Mouse (Mus musculus): ENCODE results near the gene Clybl.

Clybl gene

DNA sequence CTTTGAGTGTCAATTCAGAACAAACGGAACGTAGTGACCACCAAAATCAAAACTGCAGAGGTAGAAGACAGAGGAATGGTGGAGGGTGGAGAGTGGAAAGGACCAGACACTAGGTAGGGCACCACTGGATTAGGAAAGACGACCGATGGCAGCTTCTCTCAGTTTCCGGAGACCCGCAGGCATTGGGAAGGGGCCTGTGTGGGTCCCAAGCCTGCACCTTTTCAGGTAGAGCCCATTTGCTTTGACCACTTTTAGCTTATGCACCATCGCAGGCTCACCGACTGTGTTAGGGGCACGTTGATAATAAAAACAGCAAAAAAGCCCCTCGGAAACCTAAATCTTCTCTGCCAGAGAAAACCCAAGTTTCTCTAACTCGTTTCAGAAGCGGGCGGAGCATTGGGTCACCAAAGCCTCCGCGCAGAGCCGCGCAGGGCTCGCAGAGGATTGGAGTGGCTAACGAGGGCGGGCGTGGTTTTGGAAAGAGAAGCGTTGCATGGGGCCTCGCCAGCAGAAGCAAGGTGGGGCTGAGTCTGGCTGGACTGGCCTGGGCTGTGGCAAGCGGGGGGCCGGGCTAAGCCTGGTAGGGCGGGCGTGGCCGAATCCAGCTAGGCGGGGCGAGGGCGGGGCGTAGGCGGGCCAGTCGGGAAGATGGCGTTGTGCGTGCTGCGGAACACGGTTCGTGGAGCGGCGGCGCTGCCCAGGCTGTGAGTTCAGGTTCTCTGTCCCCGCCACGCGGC is at the start of gene Clybl:
TSS of gene Clybl (plus strand) at position 627 of the 737 bp plus-strand sequence.
- peak; percentile 95 for DNase-seq

DNA sequence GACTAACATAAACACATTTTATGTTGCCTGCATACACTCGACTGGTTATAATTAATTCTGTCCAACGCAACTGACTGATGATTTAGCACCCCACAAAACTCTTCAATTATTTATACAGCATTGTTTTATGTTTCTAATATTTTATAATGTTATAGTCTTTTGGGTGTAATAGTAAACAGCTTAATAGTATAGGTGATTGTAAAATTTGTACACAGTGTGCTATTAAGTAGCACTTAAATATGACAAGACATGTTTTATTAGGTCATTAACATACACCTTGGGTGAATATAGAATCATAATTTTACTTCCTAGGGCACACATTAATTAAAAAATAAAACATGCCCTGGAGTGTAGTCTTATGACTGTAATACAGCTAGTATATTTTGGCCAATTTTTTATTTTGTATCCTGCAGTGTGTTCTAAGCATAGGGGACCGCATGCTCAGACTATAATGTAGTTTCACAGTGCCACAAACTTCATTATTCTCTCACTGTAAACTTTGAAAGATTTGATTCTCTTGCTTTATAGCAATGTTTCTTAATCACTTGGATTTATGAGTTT is 45.1 kb upstream of the Clybl start:
- DNase-seq, result no peak

DNA sequence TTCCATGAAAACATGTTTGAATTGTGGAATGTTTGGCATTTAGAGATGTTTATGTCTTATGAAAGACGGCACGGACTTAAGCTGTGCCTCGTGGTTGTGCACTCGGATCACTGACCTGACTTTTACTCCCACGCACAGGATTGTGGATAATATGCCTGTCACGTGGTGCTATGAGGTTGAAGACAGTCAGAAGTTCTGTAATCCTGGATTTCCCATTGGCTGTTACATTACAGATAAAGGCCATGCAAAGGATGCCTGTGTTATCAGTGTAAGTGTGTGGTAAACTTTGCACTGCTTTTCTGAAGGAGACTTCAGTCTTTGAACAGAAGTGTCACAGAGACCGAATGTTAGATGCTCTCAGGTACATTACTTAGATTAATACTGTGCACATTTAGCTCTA is 44.3 kb upstream of the Clybl start:
- no peak for DNase-seq

- DNase-seq, result no peak
Measured at GRCm38 (mm10) chr14:122140126-122140525, 41.4 kb upstream of the Clybl start.

GRCm38 (mm10) chr14:122143585-122144269 is 37.8 kb upstream of the Clybl start:
- DNase-seq, result no peak

DNA sequence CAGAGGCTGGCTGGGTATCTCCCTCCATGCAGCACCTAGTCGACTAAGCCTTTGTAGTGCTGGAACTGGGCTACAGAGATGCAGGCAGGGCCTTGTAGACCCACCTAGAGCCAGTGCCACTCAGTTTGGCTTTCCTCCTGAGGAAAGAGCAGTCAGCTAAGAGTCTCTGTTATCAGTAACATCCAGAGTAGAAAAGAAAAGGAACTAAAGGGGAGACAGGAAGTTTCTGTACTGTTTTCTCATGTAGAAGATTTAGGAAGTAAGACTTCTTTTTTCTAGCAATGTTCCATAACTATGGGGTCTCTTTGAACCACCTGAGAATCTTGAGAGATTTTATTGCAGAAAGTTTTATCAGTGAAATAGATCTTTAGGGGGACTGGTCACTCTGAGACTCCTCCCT is 36.1 kb upstream of the Clybl start:
- DNase-seq, result no peak

GRCm38 (mm10) chr14:122150616-122151015 is 30.9 kb upstream of the Clybl start:
- no peak for DNase-seq

DNA sequence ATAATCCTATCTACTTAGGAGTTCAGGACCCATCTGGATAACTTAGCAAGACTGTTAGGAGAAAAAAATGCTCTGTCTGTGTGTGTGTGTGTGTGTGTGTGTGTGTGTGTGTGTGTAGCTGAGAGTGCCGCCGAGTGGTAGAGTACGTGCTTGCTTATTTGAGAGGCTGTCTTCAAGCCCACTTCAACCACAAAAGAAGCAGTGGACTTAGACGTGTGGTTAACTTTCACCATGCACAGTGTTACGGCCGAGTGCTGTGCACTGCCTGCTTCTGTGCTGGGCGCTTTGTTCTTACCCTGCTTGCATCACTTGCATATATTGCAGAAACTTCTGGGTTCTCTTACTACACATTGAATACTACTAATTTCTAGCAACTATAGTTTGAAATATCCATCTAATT is 23.8 kb upstream of the Clybl start:
- DNase-seq, result no peak

GRCm38 (mm10) chr14:122160916-122161315 is 20.6 kb upstream of the Clybl start:
- DNase-seq, result no peak

- DNase-seq, result no peak
Measured at GRCm38 (mm10) chr14:122168912-122169311, 12.6 kb upstream of the Clybl start.

DNA sequence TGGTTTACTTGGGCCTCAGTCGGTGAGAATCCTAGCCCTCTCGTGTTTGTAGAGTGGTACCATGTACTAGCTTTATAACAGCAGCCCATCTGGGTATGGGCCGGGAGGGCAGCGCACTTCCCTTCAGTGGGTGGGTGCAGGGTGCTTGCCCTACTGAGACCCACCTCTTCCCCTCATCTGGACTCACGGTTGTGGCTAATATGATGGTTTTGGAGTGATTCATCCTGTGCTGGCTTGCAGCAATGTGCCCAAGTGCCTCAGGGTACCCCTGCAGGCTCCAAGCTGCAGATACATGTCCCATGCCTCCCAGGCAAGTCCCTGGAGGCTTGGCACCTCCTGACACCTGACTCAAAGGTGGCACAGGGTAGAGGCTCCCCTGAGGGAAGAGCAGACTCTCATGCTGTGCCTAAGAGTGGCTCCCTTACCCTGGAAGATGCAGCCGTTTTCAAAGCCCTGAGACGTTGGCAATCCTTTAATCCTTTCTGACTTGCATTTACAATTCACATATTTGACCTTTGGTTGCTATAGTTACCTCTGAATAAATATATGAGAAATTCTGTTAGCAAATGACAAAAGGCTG is 11.2 kb upstream of the Clybl start:
- DNase-seq, result no peak

DNA sequence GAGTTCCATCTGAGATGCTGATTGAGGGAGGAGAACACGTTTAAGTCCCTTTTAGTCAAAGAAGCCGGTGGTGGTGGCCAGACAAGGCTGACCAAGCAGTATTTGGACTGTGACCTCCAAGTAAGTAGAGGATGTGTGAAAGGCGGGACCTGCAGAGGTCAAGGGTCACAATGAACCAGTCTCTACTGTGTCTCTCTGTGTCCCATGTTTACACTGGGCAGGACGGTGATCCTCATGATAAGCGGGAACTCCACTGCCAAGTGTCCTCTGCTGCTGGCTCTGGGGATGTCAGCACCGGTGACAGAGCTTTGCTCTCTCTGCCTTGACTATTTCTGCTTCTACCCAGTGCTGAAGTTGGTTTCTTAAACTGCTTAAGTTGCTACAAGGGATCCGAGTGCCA is 10.5 kb upstream of the Clybl start:
- no peak for DNase-seq

DNA sequence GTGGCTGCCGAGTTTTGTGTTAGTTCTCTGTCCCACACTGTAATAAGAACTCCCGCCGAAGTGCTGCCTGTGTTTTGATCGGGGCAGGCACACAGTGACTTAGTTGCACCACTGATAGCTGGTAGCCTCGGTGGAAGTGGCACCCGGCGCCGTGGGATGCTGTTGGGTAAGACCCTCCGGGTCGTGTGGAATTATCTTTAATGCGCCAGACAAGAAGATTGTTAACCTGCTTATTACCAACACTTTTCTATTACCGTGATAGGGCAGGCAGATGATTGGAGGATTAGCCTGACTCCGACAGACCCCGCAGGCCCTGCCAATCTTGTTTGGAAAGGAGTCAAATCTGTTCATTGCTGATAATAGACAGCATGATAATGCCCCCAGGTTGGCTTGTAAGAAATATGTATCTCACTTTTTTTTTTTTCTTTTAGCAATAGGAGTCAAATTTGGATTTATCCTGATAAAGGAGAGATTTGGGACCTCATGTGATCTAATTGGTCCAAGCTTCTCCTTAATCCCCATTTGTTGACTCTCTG is 5.2 kb upstream of the Clybl start:
- DNase-seq, result no peak

DNA sequence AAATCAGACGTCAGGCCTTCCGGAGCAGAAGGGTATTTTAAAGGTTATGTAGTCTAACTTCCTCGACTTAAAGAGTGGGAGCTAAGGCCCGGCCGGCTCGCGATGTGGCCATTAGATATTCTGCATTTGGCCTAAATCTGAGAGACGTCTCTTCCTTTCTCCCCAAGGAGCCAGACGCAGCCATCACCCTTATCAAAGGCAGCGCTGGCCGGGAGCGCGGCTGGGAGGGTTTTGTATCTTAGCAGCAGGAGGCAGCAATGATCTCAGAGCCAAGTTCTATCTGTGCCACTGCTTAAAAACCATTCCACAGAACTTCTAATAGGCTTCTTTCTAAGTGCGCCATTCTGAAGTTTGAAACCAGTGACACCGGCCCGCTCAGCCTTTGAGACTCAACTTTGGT is 2.2 kb upstream of the Clybl start:
- no peak for DNase-seq

- DNase-seq, result no peak
Measured at GRCm38 (mm10) chr14:122181815-122182157, 282 bp downstream of the Clybl start.

- no peak for DNase-seq
Measured at GRCm38 (mm10) chr14:122182220-122182619, 716 bp downstream of the Clybl start.

GRCm38 (mm10) chr14:122183974-122184373 is 2.5 kb downstream of the Clybl start:
- no peak for DNase-seq

- DNase-seq, result no peak
Measured at GRCm38 (mm10) chr14:122188250-122188649, 6.7 kb downstream of the Clybl start.

DNA sequence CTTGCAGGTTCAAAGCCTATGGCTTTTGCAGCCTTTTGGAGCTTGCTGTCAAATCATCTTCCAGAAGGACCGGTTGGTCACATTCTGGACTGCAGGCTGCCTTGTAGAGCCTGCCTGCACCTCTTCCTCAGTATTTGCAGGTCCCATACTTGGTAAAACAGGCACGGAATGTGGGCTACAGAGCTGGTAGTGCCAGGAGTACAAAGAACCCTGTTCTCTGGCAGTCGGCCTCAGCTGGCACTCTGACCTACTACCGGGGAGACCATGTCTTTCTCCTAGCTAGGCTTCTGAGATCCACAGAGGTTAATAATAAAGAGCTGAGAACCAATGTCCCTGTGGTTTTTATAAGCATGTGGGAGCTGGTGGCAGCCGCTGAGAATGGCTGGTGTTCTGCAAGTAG is 8.4 kb downstream of the Clybl start:
- DNase-seq, result no peak

DNA sequence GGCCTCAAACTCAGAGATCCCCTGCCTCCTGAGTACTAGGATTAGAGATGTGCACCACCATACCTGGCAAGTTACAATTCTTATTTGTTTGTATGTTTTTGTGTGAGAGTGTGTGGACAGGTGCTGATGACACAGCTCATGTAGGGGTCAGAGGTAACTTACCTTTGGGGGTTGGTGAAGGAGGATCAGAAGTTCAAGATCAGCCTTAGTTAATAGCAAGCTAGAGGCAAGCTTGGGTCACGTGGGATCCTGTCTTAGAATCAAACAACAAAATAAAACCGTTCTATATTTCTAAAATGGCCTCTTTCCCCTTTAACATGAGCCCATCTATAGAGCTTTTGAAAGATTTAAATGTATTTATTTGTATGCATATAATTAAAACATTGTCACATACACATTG is 9.0 kb downstream of the Clybl start:
- no peak for DNase-seq

- peak; percentile 79 for DNase-seq
Measured at GRCm38 (mm10) chr14:122190941-122191510, 9.5 kb downstream of the Clybl start.

- no peak for DNase-seq
Measured at GRCm38 (mm10) chr14:122194630-122195029, 13.1 kb downstream of the Clybl start.

DNA sequence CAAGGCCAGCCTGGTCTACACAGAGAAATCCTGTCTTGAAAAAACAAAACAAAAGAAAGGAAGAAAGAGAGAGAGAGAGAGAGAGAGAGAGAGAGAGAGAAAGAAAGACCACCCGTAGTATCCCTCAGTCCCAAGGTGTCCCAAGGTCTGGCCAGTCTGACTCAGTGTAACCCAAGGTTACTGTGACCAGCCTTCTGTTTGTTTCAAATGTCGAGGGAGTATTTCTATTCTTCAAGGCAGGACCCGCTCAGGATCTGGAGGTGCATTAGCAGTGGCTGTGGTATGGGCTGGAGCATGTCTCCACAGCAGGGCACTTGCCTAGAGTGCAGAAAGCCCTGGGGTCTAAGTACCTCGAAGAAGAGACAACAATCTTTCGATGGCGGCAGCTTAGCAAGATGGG is 15.3 kb downstream of the Clybl start:
- DNase-seq, result no peak
